Mouse (Mus musculus) stomach, embryonic 14.5 days (tissue): ENCODE results near the gene Cd80. TPM values are rescaled to one million over a fixed set of nuclear protein-coding genes. Genes with fewer than 3 reads are reported as not detected.

ENCODE experiments used
- ATAC-seq: fragments of 200-750 bp; cut with Nextera tagmentation; 2 replicates; pipeline ENCODE4 v1.8.0; 2017; ENCODE audit warnings: low read depth, moderate TSS enrichment; ENCODE audit not compliant: insufficient number of reproducible peaks, insufficient read depth, low FRiP score
- H3K27ac ChIP-seq: fragments of 300-500 bp; sonication (generic); 2 replicates; pipeline ENCODE4 v1.5.1; 2014; ENCODE audit warnings: mild to moderate bottlenecking, low read length, moderate library complexity, mixed read lengths
- H3K27me3 ChIP-seq: fragments of 300-500 bp; sonication (generic); 2 replicates; pipeline ENCODE4 v1.6.1; 2014; ENCODE audit warnings: low read length, control low read depth, mixed read lengths; ENCODE audit not compliant: control insufficient read depth, insufficient read depth
- H3K36me3 ChIP-seq: fragments of 300-500 bp; sonication (generic); 2 replicates; pipeline ENCODE4 v1.6.1; 2014; ENCODE audit warnings: mild to moderate bottlenecking, control low read depth, low read length, moderate library complexity, mixed read lengths; ENCODE audit not compliant: control insufficient read depth, insufficient read depth
- H3K4me1 ChIP-seq: fragments of 300-500 bp; sonication (generic); 2 replicates; pipeline ENCODE4 v1.6.1; 2014; ENCODE audit warnings: low read length, control low read depth, mixed read lengths; ENCODE audit not compliant: control insufficient read depth, insufficient read depth
- H3K4me2 ChIP-seq: fragments of 300-500 bp; sonication (generic); replicated peaks from 2 replicates; pipeline ENCODE4 v1.6.1; 2014; ENCODE audit warnings: low read depth, low read length, control low read depth
- H3K4me3 ChIP-seq: fragments of 300-500 bp; sonication (generic); 2 replicates; pipeline ENCODE4 v1.5.1; 2014; ENCODE audit warnings: low read depth, low read length, control low read depth
- H3K9ac ChIP-seq: fragments of 300-500 bp; sonication (generic); replicated peaks from 2 replicates; pipeline ENCODE4 v1.6.1; 2014; ENCODE audit warnings: low read depth, mild to moderate bottlenecking, control low read depth, low read length, moderate library complexity, mixed read lengths
- H3K9me3 ChIP-seq: fragments of 300-500 bp; sonication (generic); 2 replicates; pipeline ENCODE4 v1.6.1; 2016; ENCODE audit warnings: low read depth, low read length, control low read depth; ENCODE audit not compliant: control insufficient read depth
- WGBS: fragments of 180-500 bp; shearing (Covaris S2); extraction: QIAGEN DNeasy Blood & Tissue Kit; methylation state at CpG from one replicate; pipeline ENCODE4 v1.1.7; 2014; 5-methylcytosine and 5-hydroxymethylcytosine counted together
- polyA plus RNA-seq: library from polyadenylated mRNA; unstranded; fragments of >200 nt; fragmentation: Nextera tagmentation; extraction: Ambion mirVana; gene quantifications from 2 replicates; pipeline ENCODE4 v1.2.1, GENCODE M21; 2014

The Cd80 gene
- polyA plus RNA-seq: 0.43 and 0.49 TPM in 2 replicates

DNA sequence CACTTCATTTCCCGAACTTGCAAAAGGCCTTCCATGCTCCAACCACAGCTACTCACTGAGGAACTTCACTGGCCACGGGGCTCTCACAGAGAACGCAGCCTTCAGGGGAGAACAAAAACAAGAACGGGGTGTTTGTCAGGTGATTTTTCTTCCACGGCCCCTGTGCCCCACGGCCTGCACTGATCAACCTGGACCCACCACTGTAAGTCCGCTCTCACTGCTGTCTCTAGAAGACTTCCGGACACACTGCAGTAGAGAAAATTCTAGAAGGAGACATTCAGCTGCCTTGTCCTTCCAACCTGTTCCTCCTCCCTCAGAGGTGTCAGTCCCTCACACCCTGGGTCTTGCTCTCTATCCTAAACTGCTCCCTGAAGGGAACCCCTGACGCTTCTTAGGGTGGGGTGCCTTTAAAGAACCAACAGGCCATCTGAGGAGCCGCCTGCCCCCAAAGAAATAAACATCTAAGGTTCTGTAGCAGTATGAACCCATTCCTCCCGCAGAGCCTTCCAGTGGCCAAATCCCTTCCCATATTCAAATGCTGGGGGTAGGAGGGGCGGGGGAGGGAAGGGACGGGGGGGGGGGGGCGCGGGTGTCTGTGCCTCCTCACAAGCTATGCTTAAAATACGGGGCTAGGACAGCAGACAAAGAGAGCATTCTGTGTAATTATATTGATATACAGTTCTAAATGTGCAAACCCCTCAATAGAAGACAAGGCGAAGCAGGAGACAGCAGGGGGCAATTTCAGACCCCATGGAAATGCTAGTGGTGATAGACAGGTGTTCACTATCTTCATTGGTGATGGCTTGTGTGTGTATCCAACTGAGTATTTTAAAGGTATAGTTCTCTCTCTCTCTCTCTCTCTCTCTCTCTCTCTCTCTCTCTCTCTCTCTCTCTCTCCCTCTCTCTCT is at the start of gene Cd80:
Cd80 (plus strand) TSS at position 51 of the 908 bp plus-strand sequence.
- H3K4me2 ChIP-seq: no peak within 1 kb of the TSS
- H3K27me3 ChIP-seq: no peaks in the 10 kb centered on the region
- no peaks in the 10 kb centered on the region for H3K36me3 ChIP-seq
- no peak for ATAC-seq
- no peak within 1 kb of the TSS for H3K27ac ChIP-seq
- peaks cover 5% of the 10 kb centered on the region for H3K4me1 ChIP-seq
- H3K9ac ChIP-seq: no peak within 1 kb of the TSS
- H3K4me3 ChIP-seq: no peak within 1 kb of the TSS
- H3K9me3 ChIP-seq: no peaks in the 10 kb centered on the region
- 68% methylated on average over 16 of the region's 17 CpGs for WGBS

DNA sequence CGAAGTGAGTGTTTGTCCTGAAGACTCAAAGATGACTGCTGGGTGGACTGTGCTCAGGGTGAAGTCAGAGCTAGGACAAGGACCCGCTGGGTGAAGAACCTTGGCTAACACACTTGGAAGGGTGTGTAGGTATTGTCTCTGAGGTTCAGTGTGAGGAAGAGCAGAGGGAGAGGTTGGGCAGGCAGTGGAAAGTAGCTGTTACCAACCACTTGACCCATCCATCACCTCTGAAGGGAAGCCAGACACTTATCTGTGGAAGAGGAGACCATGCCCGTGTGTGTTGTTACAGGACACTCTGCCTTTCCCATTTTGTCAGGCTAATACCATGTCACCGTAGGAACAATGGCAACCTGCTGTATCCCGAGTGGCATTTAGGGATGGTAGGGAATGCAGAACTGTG is 49.1 kb upstream of the Cd80 start:
- ATAC-seq: no peak
- Histone ChIP-seq H3K9ac (no peak overlapping the region), H3K9me3 (no peaks in the 10 kb centered on the region), H3K4me2 (no peak overlapping the region), H3K27ac (no peak overlapping the region), H3K27me3 (no peaks in the 10 kb centered on the region), H3K4me1 (no peaks in the 10 kb centered on the region), H3K36me3 (no peaks in the 10 kb centered on the region), H3K4me3 (no peak overlapping the region)
- 72% methylated on average over 5 of the region's 5 CpGs for WGBS

DNA sequence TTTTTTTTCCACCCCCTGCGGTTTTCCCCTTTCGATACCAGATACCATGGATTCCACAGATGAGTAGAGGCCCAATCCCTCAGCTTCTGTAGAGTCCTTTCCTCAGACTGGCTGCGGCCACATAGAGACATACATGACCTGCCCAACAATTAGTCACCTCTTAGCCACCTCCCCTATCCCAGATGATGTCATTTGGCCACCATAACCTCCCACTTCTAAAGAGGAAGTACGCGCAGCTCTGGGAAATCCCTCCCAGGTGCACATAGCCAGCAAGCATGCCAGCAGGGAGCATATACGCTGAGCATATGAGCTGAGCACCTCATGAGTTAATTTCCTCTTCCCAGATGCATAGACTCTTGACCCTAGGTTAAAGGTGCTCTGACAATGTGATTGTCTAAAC is 48.7 kb upstream of the Cd80 start:
- Histone ChIP-seq H3K4me2 (no peak overlapping the region), H3K27me3 (no peaks in the 10 kb centered on the region), H3K9me3 (no peaks in the 10 kb centered on the region), H3K9ac (no peak overlapping the region), H3K4me3 (no peak overlapping the region), H3K36me3 (no peaks in the 10 kb centered on the region), H3K4me1 (no peaks in the 10 kb centered on the region), H3K27ac (no peak overlapping the region)
- 78% methylated on average over 6 of the region's 6 CpGs for WGBS
- ATAC-seq: no peak

GRCm38 (mm10) chr16:38407584-38407983 is 47.8 kb upstream of the Cd80 start:
- Histone ChIP-seq H3K4me1 (no peaks in the 10 kb centered on the region), H3K4me2 (no peak overlapping the region), H3K4me3 (no peak overlapping the region), H3K36me3 (no peaks in the 10 kb centered on the region), H3K9me3 (no peaks in the 10 kb centered on the region), H3K27ac (no peak overlapping the region), H3K9ac (no peak overlapping the region), H3K27me3 (no peaks in the 10 kb centered on the region)
- WGBS: 44% methylated on average over 5 of the region's 5 CpGs
- no peak for ATAC-seq

- no peaks in the 10 kb centered on the region for H3K27me3 ChIP-seq
- H3K4me3 ChIP-seq: no peak overlapping the region
- no peak for ATAC-seq
- no peak overlapping the region for H3K4me2 ChIP-seq
- H3K27ac ChIP-seq: no peak overlapping the region
- no peaks in the 10 kb centered on the region for H3K4me1 ChIP-seq
- 94% methylated on average over 8 of the region's 8 CpGs for WGBS
- no peak overlapping the region for H3K9ac ChIP-seq
- no peaks in the 10 kb centered on the region for H3K9me3 ChIP-seq
- no peaks in the 10 kb centered on the region for H3K36me3 ChIP-seq
Observed at GRCm38 (mm10) chr16:38408416-38408815, 46.9 kb upstream of the Cd80 start.

- H3K4me3 ChIP-seq: no peak overlapping the region
- no peak overlapping the region for H3K9ac ChIP-seq
- no peaks in the 10 kb centered on the region for H3K36me3 ChIP-seq
- H3K27me3 ChIP-seq: no peaks in the 10 kb centered on the region
- no peak overlapping the region for H3K4me2 ChIP-seq
- H3K9me3 ChIP-seq: no peaks in the 10 kb centered on the region
- WGBS: 86% methylated on average over 7 of the region's 7 CpGs
- no peaks in the 10 kb centered on the region for H3K4me1 ChIP-seq
- no peak overlapping the region for H3K27ac ChIP-seq
- ATAC-seq: no peak
Observed at GRCm38 (mm10) chr16:38414953-38415352, 40.4 kb upstream of the Cd80 start.

- no peak overlapping the region for H3K9ac ChIP-seq
- H3K4me3 ChIP-seq: no peak overlapping the region
- no peaks in the 10 kb centered on the region for H3K36me3 ChIP-seq
- H3K27me3 ChIP-seq: no peaks in the 10 kb centered on the region
- WGBS: 88% methylated on average over 2 of the region's 2 CpGs
- H3K27ac ChIP-seq: no peak overlapping the region
- H3K4me1 ChIP-seq: no peaks in the 10 kb centered on the region
- H3K4me2 ChIP-seq: no peak overlapping the region
- H3K9me3 ChIP-seq: no peaks in the 10 kb centered on the region
- no peak for ATAC-seq
Observed at GRCm38 (mm10) chr16:38425374-38425773, 30.0 kb upstream of the Cd80 start.

DNA sequence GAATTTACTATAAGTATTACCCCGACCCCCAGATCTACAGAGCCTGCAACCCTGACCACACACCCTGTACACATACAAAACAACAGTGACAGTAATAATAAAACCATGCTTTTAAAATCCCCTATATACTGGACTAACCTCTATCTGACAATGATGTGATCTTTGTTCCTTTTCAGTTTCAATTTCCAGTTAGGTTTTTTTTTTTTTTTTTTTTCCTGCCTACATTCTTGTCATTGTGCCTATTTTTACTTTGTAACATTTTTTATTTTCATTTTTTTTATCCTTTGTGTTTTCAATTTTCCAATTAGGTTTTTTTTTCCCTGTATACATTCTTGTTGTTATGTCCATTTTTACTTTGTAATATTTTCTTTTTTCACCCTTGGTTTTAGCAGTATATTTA is 29.6 kb upstream of the Cd80 start:
- no peak for ATAC-seq
- WGBS: 78% methylated on average over 1 of the region's 1 CpGs
- no peak overlapping the region for H3K4me2 ChIP-seq
- no peaks in the 10 kb centered on the region for H3K9me3 ChIP-seq
- H3K36me3 ChIP-seq: no peaks in the 10 kb centered on the region
- H3K9ac ChIP-seq: no peak overlapping the region
- H3K4me1 ChIP-seq: no peaks in the 10 kb centered on the region
- H3K4me3 ChIP-seq: no peak overlapping the region
- H3K27me3 ChIP-seq: no peaks in the 10 kb centered on the region
- no peak overlapping the region for H3K27ac ChIP-seq
